Mouse (Mus musculus) brown adipose tissue, adult 24 weeks (tissue): ENCODE data around the gene Zfp882. TPM values are rescaled to one million over a fixed set of nuclear protein-coding genes. Genes with fewer than 3 reads are reported as not detected.

Experiments
- polyA plus RNA-seq: library from polyadenylated mRNA; stranded (reverse); fragments of >200 nt; gene quantifications from 2 replicates; pipeline ENCODE4 v1.2.4, GENCODE M21; 2012; ENCODE audit not compliant: missing spikeins, insufficient read depth, insufficient read length

The Zfp882 gene
- polyA plus RNA-seq, 1 experiment, result 1.7 TPM

Other genes starting within 250 kb of the Zfp882 start
- 0.32 and 1.6 TPM in 2 replicates for gene Unc13a, start 236.9 kb upstream of the Zfp882 start, polyA plus RNA-seq
- gene Jak3, start 232.3 kb upstream of the Zfp882 start, polyA plus RNA-seq, result 13.9 and 14.6 TPM in 2 replicates
- 2.5 and 5.9 TPM in 2 replicates for gene Insl3, start 219.4 kb upstream of the Zfp882 start, polyA plus RNA-seq
- gene B3gnt3, start 206.8 kb upstream of the Zfp882 start, polyA plus RNA-seq, result 1.5 and 2.8 TPM in 2 replicates
- gene Fcho1, start 182.9 kb upstream of the Zfp882 start, polyA plus RNA-seq, result not detected in 2 replicates
- 0.79 and 1.8 TPM in 2 replicates for gene Zfp709, start 26.6 kb upstream of the Zfp882 start, polyA plus RNA-seq
- gene Zfp617, start within 50 bp of the Zfp882 start, polyA plus RNA-seq, result 18.4 and 20.8 TPM in 2 replicates
- gene Zfp961, start 42.4 kb downstream of the Zfp882 start, polyA plus RNA-seq, result 13.7 and 16.6 TPM in 2 replicates
- gene Cyp4f18, start 101.0 kb downstream of the Zfp882 start, polyA plus RNA-seq, result 1.5 and 2.9 TPM in 2 replicates
- not detected in 2 replicates for gene Olfr372, start 132.6 kb downstream of the Zfp882 start, polyA plus RNA-seq
- gene Olfr373, start 174.6 kb downstream of the Zfp882 start, polyA plus RNA-seq, result not detected in 2 replicates
- not detected in 2 replicates for gene Olfr374, start 198.4 kb downstream of the Zfp882 start, polyA plus RNA-seq
- 55.2 and 64.0 TPM in 2 replicates for gene Tpm4, start 226.4 kb downstream of the Zfp882 start, polyA plus RNA-seq